Mouse (Mus musculus): ENCODE measurements around the gene Olfr461. TPM values are rescaled to one million over a fixed set of nuclear protein-coding genes. Genes with fewer than 3 reads are reported as not detected.
"Not testable (repeated sequence)": the region's sequence is repeated elsewhere in the genome, so short reads cannot be mapped to it uniquely, and the experiment has no call there.

Gene Olfr461
- total RNA-seq (2014; fragmentation: Nextera tagmentation) (not detected in 2 replicates), total RNA-seq (2017) (not detected in 2 replicates)

DNA sequence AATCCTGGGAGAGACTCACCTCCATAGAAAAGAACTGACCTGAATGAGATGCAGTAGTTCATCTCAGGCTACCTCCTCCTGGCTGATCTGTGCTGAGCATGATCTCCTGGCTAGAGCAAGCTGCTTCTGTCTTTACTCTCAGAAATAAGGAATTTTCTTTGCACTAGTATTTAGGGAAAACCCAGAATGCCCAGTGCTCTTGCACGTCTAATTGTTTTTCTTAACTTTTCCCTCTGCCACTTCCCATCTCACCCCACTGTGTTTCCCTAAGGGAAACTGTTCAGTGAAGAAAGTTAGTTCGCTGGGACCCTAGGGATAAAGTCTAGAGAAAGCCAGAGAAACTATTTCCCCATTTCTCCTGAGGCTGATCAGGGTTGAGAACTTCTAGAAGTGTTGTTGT lies at the start of gene Olfr461:
TSS of gene Olfr461 (minus strand) at position 101 of the 400 bp plus-strand sequence.
- peak; percentile 70 for ATAC-seq (replicated peaks; ENCODE audit: poor library complexity, severe bottlenecking)

DNA sequence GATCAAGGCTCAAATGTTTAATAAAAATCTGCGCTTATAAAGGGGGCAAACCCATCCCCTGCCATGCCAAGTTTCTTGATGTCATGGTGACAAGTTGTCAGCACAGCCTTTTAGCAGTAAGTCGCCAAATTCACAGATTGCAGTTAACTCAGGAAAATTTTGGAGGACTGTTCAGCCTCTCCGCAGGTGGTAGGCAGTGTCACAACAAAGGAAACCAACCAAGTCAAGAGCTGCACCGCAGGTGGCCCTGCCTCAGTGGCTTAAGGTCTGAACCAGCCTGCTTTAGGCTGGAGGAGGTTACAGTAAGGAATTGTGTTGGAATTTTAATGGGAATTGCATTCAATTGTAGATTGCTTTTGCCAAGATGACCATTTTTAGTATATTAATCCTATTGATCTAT lies 43.7 kb upstream of the Olfr461 start:
- ATAC-seq (replicated peaks; ENCODE audit: poor library complexity, severe bottlenecking): not testable (repeated sequence)

DNA sequence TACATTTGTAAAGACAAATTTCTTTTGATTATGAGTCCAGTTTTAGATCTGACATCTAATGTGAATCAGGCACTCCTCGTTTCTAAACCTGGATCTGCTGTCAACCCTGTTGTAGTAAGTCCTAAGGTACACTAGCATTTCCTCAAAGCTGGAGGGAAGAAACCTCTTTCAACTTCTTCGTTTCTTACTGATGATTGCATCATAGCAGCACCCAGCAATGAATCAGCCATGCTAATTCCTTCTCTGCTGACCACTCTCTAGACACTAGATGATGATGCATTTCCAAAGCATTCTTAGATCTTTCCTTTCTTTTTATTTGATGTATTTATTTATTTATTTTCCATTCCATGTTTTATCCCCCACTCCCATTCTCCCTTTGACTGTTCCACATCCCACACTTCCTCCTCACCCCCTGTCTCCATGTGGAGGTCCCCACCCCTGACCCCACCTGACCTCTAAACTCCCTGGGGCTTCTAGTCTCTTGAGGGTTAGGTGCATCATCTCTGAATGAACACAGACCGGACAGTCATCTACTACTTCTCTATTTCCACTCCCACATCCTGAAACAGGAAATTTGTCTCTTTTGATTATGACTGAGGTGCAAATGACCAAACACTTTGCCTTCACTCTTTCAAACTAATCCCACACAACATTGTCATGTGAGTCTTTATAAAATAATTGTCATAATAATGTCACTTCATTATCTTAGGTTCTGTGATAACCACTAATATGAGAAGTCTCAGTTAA lies 40.1 kb upstream of the Olfr461 start:
- ATAC-seq (replicated peaks; ENCODE audit: poor library complexity, severe bottlenecking): peak; percentile 99

DNA sequence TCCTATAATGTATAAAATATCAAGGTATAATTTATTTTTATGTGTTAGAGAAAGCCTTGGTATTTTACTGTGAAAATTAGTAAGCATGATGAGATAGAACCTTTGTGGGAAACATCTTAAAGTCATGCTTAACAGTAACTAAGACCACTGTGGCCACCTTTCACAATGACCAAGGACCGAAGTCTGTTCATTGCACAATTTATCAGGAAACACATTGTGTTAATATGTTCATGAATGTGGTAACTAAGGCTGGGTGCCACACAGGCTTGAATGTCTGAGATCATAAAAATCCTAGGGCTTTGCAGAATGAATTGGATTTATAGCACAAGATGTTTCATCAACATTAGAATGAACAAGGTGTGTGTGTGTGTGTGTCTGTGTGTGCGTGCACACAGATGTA lies 33.5 kb upstream of the Olfr461 start:
- ATAC-seq (replicated peaks; ENCODE audit: poor library complexity, severe bottlenecking): peak; percentile 89

DNA sequence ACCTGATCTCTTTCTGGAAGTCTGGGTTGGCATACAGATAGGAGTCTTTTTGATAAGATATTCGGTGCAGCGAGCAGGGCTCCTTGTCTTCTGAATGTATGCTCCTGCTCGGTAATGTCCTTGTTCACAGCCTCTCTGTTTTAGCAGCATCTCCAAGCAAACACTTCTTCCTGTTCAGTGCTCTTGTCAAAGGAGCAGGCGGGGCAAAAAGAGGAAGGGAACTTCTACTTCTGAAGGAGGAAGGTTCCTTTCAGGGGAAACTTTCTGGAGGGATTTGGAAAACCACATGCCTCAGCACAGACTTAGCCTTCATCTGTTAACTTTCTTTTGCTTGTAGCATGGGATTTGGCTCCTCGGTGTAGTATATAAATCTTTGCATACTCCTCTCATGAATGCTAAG lies 30.8 kb upstream of the Olfr461 start, which contains the start of gene Clec5a:
TSS of gene Clec5a (minus strand) at position 177 of the 400 bp plus-strand sequence.
- peak; percentile 57 for ATAC-seq (replicated peaks; ENCODE audit: poor library complexity, severe bottlenecking)

DNA sequence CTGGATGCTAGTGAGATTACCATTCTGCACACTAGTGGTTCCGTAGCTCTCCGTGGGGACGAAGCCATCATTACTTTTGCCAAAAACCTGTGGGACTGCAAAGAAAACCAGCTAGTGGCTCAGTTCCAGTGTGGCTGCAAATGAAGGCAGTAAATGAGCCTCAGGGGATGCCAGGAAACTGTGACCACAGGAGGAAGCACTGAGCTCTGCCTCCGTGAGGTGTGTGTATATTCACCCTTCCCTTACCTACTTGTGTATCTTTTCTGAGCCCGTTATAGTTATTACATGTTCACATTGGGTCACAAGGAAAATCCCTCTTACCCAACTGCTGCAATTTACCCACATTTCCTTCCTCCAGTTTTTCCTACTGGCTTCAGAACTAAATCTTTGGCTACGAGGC lies 29.5 kb upstream of the Olfr461 start:
- ATAC-seq (replicated peaks; ENCODE audit: poor library complexity, severe bottlenecking): peak; percentile 76

DNA sequence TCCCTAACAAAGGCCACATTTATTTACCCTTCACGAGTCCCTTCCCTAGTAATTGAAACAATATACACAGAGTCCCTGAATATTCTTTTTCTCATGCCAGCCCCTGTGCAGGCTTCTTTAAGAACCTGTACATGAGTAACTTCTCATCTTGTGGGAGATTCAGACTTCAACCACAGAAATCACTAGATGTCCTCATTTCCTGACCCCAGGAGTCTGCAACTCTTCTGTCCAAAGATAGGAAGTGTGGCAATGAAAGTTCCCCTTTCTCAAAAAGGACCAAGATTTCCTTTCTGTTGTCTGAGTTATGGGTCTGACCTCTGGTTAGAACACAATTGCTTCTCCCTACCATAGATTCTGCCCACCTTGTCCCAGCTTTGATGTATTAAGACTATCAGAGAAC lies 21.5 kb upstream of the Olfr461 start:
- peak; percentile 86 for ATAC-seq (replicated peaks; ENCODE audit: poor library complexity, severe bottlenecking)

DNA sequence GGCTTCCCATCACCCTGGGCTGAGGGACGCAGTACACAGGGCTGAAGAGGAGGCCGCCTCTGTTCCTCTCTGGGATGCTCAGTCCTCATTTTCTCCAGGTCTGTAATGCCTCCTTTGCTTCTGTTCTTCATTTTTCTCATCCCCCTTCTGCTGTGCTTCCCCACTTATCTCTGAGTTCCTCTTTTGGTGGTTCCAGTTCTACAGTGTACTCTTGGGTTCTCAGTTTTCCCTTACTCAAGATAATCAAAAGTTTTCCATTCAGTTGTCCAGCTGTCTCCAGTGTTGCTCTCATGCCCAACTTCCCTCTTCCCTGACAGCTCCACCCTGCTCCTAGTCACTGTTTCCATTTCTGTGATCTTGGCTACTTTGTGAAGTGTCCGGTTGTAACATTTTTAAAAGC lies 18.8 kb upstream of the Olfr461 start:
- ATAC-seq (replicated peaks; ENCODE audit: poor library complexity, severe bottlenecking): peak; percentile 61

DNA sequence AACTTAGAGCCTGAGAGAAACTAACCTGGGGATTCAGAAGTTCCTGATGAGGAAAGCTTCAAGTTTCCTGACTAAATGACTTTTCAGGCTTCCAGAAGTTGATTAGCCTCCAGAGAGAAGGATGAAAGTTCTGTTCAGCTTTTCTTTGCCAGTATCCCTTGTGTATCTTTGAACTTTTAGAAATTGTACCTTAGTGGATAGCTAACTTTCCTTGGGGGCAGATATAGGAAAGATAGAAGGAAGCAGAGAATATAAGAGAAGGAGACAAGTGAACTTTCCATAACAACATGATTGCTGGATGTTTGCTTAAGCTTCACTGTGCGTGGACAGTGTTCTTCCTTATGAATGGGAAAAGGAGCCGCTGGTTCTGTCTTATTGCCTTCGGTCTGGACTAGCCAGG lies 14.3 kb upstream of the Olfr461 start, which contains the start of gene Olfr460:
TSS of gene Olfr460 (plus strand) at position 301 of the 400 bp plus-strand sequence.
- ATAC-seq (replicated peaks; ENCODE audit: poor library complexity, severe bottlenecking): no peak

DNA sequence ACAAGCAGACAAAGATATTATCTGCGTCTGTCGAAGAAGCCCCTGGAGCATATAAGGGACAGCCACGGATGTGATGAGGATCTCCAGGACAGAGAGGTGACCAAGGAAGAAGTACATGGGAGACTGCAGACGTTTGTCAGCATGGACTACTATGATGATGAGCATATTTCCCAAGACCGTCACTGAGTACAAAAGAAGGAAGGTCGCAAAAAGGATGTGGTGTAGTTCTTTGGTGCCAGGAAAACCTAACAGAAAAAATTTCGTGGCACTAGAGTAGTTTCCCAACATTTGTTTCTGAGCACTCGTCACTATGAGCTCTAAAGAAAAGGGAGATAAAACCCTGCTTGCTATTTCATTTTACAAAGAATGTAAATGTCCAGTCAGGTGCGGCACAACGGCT lies 10.2 kb downstream of the Olfr461 start:
- peak; percentile 79 for ATAC-seq (replicated peaks; ENCODE audit: poor library complexity, severe bottlenecking)

DNA sequence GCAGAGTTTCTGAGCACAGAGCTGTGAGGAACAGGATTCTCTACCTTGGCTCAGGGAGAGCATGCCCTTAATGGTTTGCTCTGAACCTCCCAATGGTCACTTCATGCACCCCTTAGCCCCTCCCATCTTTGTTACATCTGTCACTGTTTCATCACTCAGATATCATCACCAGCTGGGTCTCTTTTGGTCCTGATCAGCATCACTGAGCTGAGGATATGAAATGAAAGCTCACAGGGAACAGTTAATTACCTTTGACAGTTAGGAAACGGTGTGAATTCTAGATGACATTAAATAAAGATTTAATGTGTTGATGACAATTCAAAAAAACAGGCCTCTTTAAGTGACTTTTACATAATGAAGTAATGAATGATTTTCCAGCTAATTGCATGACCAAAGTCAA lies 35.4 kb downstream of the Olfr461 start, which contains the start of gene Prss37:
TSS of gene Prss37 (minus strand) at position 101 of the 400 bp plus-strand sequence.
- no peak for ATAC-seq (replicated peaks; ENCODE audit: poor library complexity, severe bottlenecking)

DNA sequence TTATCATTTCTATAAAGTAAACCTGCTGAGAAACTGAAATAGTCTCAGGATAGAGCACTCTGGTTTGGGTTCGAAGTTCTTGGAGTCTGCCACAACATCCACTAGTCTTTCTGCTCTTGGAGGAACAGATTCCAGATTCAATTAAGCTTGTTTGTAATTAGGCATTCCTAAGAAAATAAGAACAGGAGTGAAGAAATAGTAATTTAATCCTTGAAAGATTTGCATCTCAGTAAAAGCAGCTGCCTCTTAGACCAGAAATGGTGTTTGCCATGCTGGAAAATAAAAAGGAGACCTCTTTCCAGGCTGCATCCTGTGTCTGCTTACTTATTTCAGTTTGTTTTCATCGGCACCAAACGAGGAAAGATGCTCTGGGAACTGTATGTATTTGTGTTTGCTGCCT lies 61.6 kb downstream of the Olfr461 start, which contains the start of gene Tas2r108:
TSS of gene Tas2r108 (plus strand) at position 301 of the 400 bp plus-strand sequence.
- ATAC-seq (replicated peaks; ENCODE audit: poor library complexity, severe bottlenecking): no peak

Other genes starting within 250 kb of the Olfr461 start
- 23.5 and 24.3 TPM in 2 replicates for gene Agk, start 229.9 kb downstream of the Olfr461 start, total RNA-seq (2014; fragmentation: Nextera tagmentation)
- 33.6 and 34.0 TPM in 2 replicates for gene Agk, start 229.9 kb downstream of the Olfr461 start, total RNA-seq (2017)
- gene E330009J07Rik, start 118.9 kb downstream of the Olfr461 start, total RNA-seq (2014; fragmentation: Nextera tagmentation): 5.3 and 10.0 TPM in 2 replicates
- 9.8 and 10.0 TPM in 2 replicates for gene E330009J07Rik, start 118.9 kb downstream of the Olfr461 start, total RNA-seq (2017)
- not detected in 2 replicates for gene Wee2, start 116.0 kb downstream of the Olfr461 start, total RNA-seq (2014; fragmentation: Nextera tagmentation)
- not detected in 2 replicates for gene Wee2, start 116.0 kb downstream of the Olfr461 start, total RNA-seq (2017)
- 197 and 221 TPM in 2 replicates for gene Ssbp1, start 83.7 kb downstream of the Olfr461 start, total RNA-seq (2014; fragmentation: Nextera tagmentation)
- gene Ssbp1, start 83.7 kb downstream of the Olfr461 start, total RNA-seq (2017): 146 and 170 TPM in 2 replicates
- gene Tas2r137, start 63.8 kb downstream of the Olfr461 start, total RNA-seq (2014; fragmentation: Nextera tagmentation): 0.88 TPM in 1 of 2 replicates, not detected in the other
- 1.7 TPM in 1 of 2 replicates, not detected in the other for gene Tas2r137, start 63.8 kb downstream of the Olfr461 start, total RNA-seq (2017)
- gene Tas2r108, start 61.5 kb downstream of the Olfr461 start, total RNA-seq (2014; fragmentation: Nextera tagmentation): not detected in 2 replicates
- gene Tas2r108, start 61.5 kb downstream of the Olfr461 start, total RNA-seq (2017): not detected in 2 replicates
- not detected in 2 replicates for gene Prss37, start 35.5 kb downstream of the Olfr461 start, total RNA-seq (2014; fragmentation: Nextera tagmentation)
- not detected in 2 replicates for gene Prss37, start 35.5 kb downstream of the Olfr461 start, total RNA-seq (2017)
- gene Olfr460, start 14.4 kb upstream of the Olfr461 start, total RNA-seq (2014; fragmentation: Nextera tagmentation): not detected in 2 replicates
- 0.21 TPM in 1 of 2 replicates, not detected in the other for gene Olfr460, start 14.4 kb upstream of the Olfr461 start, total RNA-seq (2017)
- gene Clec5a, start 30.8 kb upstream of the Olfr461 start, total RNA-seq (2014; fragmentation: Nextera tagmentation): 59.5 and 89.0 TPM in 2 replicates
- 90.0 and 126 TPM in 2 replicates for gene Clec5a, start 30.8 kb upstream of the Olfr461 start, total RNA-seq (2017)
- not detected in 2 replicates for gene Tas2r138, start 58.3 kb upstream of the Olfr461 start, total RNA-seq (2014; fragmentation: Nextera tagmentation)
- not detected in 2 replicates for gene Tas2r138, start 58.3 kb upstream of the Olfr461 start, total RNA-seq (2017)
- 18.1 and 21.7 TPM in 2 replicates for gene Mgam, start 73.8 kb upstream of the Olfr461 start, total RNA-seq (2014; fragmentation: Nextera tagmentation)
- gene Mgam, start 73.8 kb upstream of the Olfr461 start, total RNA-seq (2017): 63.1 and 63.3 TPM in 2 replicates